Mouse (Mus musculus) cerebellum, adult 2 months (tissue): ENCODE data around the gene Elovl2.
"Not testable (repeated sequence)": the region's sequence is repeated elsewhere in the genome, so short reads cannot be mapped to it uniquely, and the experiment has no call there.

Source experiments
- CTCF ChIP-seq: fragments of 200-500 bp; IDR thresholded peaks from 2 replicates; pipeline ENCODE4 v1.5.1; 2011; ENCODE audit warnings: low read depth, mild to moderate bottlenecking, control low read depth, low read length, moderate library complexity, borderline replicate concordance; ENCODE audit not compliant: insufficient read depth
- POLR2A ChIP-seq: fragments of 200-500 bp; IDR thresholded peaks from 2 replicates; pipeline ENCODE4 v1.6.1; 2011; ENCODE audit warnings: low read length, control low read depth, borderline replicate concordance; ENCODE audit not compliant: insufficient read depth

- TF ChIP-seq CTCF, POLR2A: not testable (repeated sequence)
Measured at GRCm38 (mm10) chr13:41205568-41205967, 14.6 kb downstream of the Elovl2 start.
